Mouse (Mus musculus) MEL (cell line): ENCODE results near the gene Cdk14. TPM values are rescaled to one million over a fixed set of nuclear protein-coding genes. Genes with fewer than 3 reads are reported as not detected.

Experiments
- DNase-seq: peaks from one replicate; pipeline ENCODE4 v3.0.0; 2011; ENCODE audit warnings: low read depth, low spot score
- H3K27ac ChIP-seq: 2 replicates; pipeline ENCODE4 v1.5.1; 2012; ENCODE audit warnings: low read depth, mild to moderate bottlenecking, control low read depth, low read length, moderate library complexity; ENCODE audit not compliant: control insufficient read depth
- H3K27me3 ChIP-seq, 2 experiments: fragments of 150-350 bp in 1 of 2; sonication (generic) in 1 of 2; 2 replicates each; pipeline ENCODE4 v1.6.1; 2012; ENCODE audit warnings: low read length in 2 of 2, mild to moderate bottlenecking in 2 of 2, improper control_type of control experiment in 1 of 2, moderate library complexity in 1 of 2; ENCODE audit not compliant: insufficient read depth in 2 of 2, control insufficient read depth in 1 of 2
- H3K36me3 ChIP-seq, 2 experiments: 2 replicates each; pipeline ENCODE4 v1.6.1; 2012 to 2014; ENCODE audit warnings: low read length in 2 of 2, improper control_type of control experiment in 1 of 2, inconsistent platforms in 1 of 2, mild to moderate bottlenecking in 1 of 2; ENCODE audit not compliant: insufficient read depth in 2 of 2, control insufficient read depth in 1 of 2
- H3K4me1 ChIP-seq, 2 experiments: fragments of 150-350 bp in 1 of 2; sonication (generic) in 1 of 2; 2 replicates each; pipeline ENCODE4 v1.6.1; 2012; ENCODE audit warnings: low read length in 2 of 2, improper control_type of control experiment in 1 of 2, mild to moderate bottlenecking in 1 of 2; ENCODE audit not compliant: insufficient read depth in 2 of 2, control insufficient read depth in 1 of 2
- H3K4me3 ChIP-seq, 2 experiments: fragments of 150-350 bp in 1 of 2; sonication (generic) in 1 of 2; 2 replicates each; pipeline ENCODE4 v1.5.1; 2012; ENCODE audit warnings: low read depth in 2 of 2, low read length in 2 of 2, mild to moderate bottlenecking in 2 of 2, moderate library complexity in 2 of 2, control low read depth in 1 of 2, improper control_type of control experiment in 1 of 2; ENCODE audit not compliant: control insufficient read depth in 1 of 2, insufficient read depth in 1 of 2
- H3K79me2 ChIP-seq: 2 replicates; pipeline ENCODE4 v1.6.1; 2012; ENCODE audit warnings: mild to moderate bottlenecking, low read length, moderate library complexity; ENCODE audit not compliant: control insufficient read depth, poor library complexity, insufficient read depth
- H3K9ac ChIP-seq: 2 replicates; pipeline ENCODE4 v1.6.1; 2012; ENCODE audit warnings: low read depth, mild to moderate bottlenecking, control low read depth, low read length, moderate library complexity; ENCODE audit not compliant: control insufficient read depth, poor library complexity, severe bottlenecking
- H3K9me3 ChIP-seq: fragments of 150-350 bp; sonication (generic); replicated peaks from 2 replicates; pipeline ENCODE4 v1.6.1; 2012; ENCODE audit warnings: mild to moderate bottlenecking, low read length, improper control_type of control experiment, moderate library complexity; ENCODE audit not compliant: insufficient read depth
- BHLHE40 ChIP-seq: IDR thresholded peaks from 2 replicates; pipeline ENCODE4 v1.6.1; 2012; ENCODE audit warnings: low read depth, mild to moderate bottlenecking, inconsistent platforms, low read length, improper control_type of control experiment, borderline replicate concordance
- E2F4 ChIP-seq: IDR thresholded peaks from 2 replicates; pipeline ENCODE4 v1.6.1; 2011; ENCODE audit warnings: low read depth, low read length, improper control_type of control experiment, borderline replicate concordance
- EP300 ChIP-seq, 2 experiments: IDR thresholded peaks; 2 replicates each; pipeline ENCODE4 v1.6.1; 2011; ENCODE audit warnings: improper control_type of control experiment in 2 of 2, low read length in 2 of 2, low read depth in 1 of 2, mild to moderate bottlenecking in 1 of 2
- GABPA ChIP-seq: IDR thresholded peaks from 2 replicates; pipeline ENCODE4 v1.6.1; 2012; ENCODE audit warnings: low read depth, mild to moderate bottlenecking, inconsistent platforms, low read length, improper control_type of control experiment, moderate library complexity
- GATA1 ChIP-seq: IDR thresholded peaks from 2 replicates; pipeline ENCODE4 v1.6.1; 2011; ENCODE audit warnings: low read depth, low read length, improper control_type of control experiment
- KAT2A ChIP-seq: conservative IDR thresholded peaks from 2 replicates; pipeline ENCODE4 v1.6.1; 2012; ENCODE audit warnings: low read depth, low read length, improper control_type of control experiment, inconsistent platforms
- MAFK ChIP-seq: IDR thresholded peaks from 2 replicates; pipeline ENCODE4 v1.6.1; 2011; ENCODE audit warnings: low read depth, mild to moderate bottlenecking, low read length, improper control_type of control experiment, borderline replicate concordance
- MAX ChIP-seq: IDR thresholded peaks from 2 replicates; pipeline ENCODE4 v1.6.1; 2011; ENCODE audit warnings: low read length, improper control_type of control experiment
- MAZ ChIP-seq: IDR thresholded peaks from 2 replicates; pipeline ENCODE4 v1.6.1; 2012; ENCODE audit warnings: low read depth, mild to moderate bottlenecking, inconsistent platforms, low read length, improper control_type of control experiment
- MXI1 ChIP-seq: IDR thresholded peaks from 2 replicates; pipeline ENCODE4 v1.6.1; 2011; ENCODE audit warnings: mild to moderate bottlenecking, low read depth, low read length, improper control_type of control experiment
- MYB ChIP-seq: IDR thresholded peaks from 2 replicates; pipeline ENCODE4 v1.6.1; 2011; ENCODE audit warnings: mild to moderate bottlenecking, low read depth, low read length, improper control_type of control experiment
- MYC ChIP-seq: IDR thresholded peaks from 2 replicates; pipeline ENCODE4 v1.6.1; 2011; ENCODE audit warnings: low read depth, mild to moderate bottlenecking, low read length, improper control_type of control experiment, moderate library complexity
- POLR2A ChIP-seq, 2 experiments: IDR thresholded peaks; 2 replicates each; pipeline ENCODE4 v1.6.1; 2011 to 2012; ENCODE audit warnings: low read length in 2 of 2, mild to moderate bottlenecking in 2 of 2, control low read depth in 1 of 2, improper control_type of control experiment in 1 of 2, low read depth in 1 of 2, moderate library complexity in 1 of 2; ENCODE audit not compliant: control insufficient read depth in 1 of 2, insufficient read depth in 1 of 2, poor library complexity in 1 of 2
- RAD21 ChIP-seq: IDR thresholded peaks from 2 replicates; pipeline ENCODE4 v1.6.1; 2011; ENCODE audit warnings: mild to moderate bottlenecking, low read depth, low read length, improper control_type of control experiment
- RCOR1 ChIP-seq: IDR thresholded peaks from 2 replicates; pipeline ENCODE4 v1.6.1; 2012; ENCODE audit warnings: low read depth, mild to moderate bottlenecking, inconsistent platforms, low read length, improper control_type of control experiment
- SIN3A ChIP-seq: IDR thresholded peaks from 2 replicates; pipeline ENCODE4 v1.6.1; 2012; ENCODE audit warnings: low read length, improper control_type of control experiment, inconsistent platforms
- TBP ChIP-seq: IDR thresholded peaks from 2 replicates; pipeline ENCODE4 v1.8.0; 2011; ENCODE audit warnings: low read depth, low read length, improper control_type of control experiment
- TCF12 ChIP-seq: IDR thresholded peaks from 2 replicates; pipeline ENCODE4 v1.6.1; 2014; ENCODE audit warnings: low read depth, mild to moderate bottlenecking, inconsistent platforms, low read length, improper control_type of control experiment, moderate library complexity
- USF1 ChIP-seq: IDR thresholded peaks from 2 replicates; pipeline ENCODE4 v1.6.1; 2014; ENCODE audit warnings: low read depth, mild to moderate bottlenecking, inconsistent platforms, low read length, improper control_type of control experiment, moderate library complexity
- USF2 ChIP-seq, 2 experiments: IDR thresholded peaks; 2 replicates each; pipeline ENCODE4 v1.6.1; 2011 to 2012; ENCODE audit warnings: improper control_type of control experiment in 2 of 2, low read length in 2 of 2, borderline replicate concordance in 1 of 2, inconsistent platforms in 1 of 2, low read depth in 1 of 2, mild to moderate bottlenecking in 1 of 2; ENCODE audit not compliant: insufficient read depth in 1 of 2
- ZC3H11A ChIP-seq: IDR thresholded peaks from 2 replicates; pipeline ENCODE4 v1.6.1; 2012; ENCODE audit warnings: low read depth, mild to moderate bottlenecking, inconsistent platforms, low read length, improper control_type of control experiment
- ZNF384 ChIP-seq: IDR thresholded peaks from 2 replicates; pipeline ENCODE4 v1.6.1; 2012; ENCODE audit warnings: low read depth, mild to moderate bottlenecking, inconsistent platforms, low read length, improper control_type of control experiment
- polyA plus RNA-seq, 2 experiments: library from polyadenylated mRNA; stranded (reverse) in 1 of 2; unstranded in 1 of 2; fragments of >175 nt in 1 of 2; fragments of >200 nt in 1 of 2; gene quantifications; 2 replicates each; pipeline versions ENCODE4 v1.2.1 to v1.2.4; 2012; ENCODE audit warnings: low replicate concordance in 2 of 2, low read depth in 1 of 2; ENCODE audit not compliant: insufficient read length in 2 of 2, insufficient read depth in 1 of 2, missing spikeins in 1 of 2
- total RNA-seq: library from RNA; depleted of rRNA; stranded (reverse); fragments of 300-350 nt; gene quantifications from 2 replicates; pipeline ENCODE4 v1.2.3, GENCODE M21; 2012

The Cdk14 gene
- total and polyA plus RNA-seq, 3 experiments, result not detected

GRCm38 (mm10) chr5:4803708-4804107 lies 616.4 kb downstream of the Cdk14 start:
- no peak for DNase-seq
- Histone ChIP-seq H3K9ac (no peak overlapping the region), H3K27me3 (no peaks in the 10 kb centered on the region)

GRCm38 (mm10) chr5:4801971-4802370 lies 618.1 kb downstream of the Cdk14 start:
- no peak overlapping the region for H3K27ac ChIP-seq
- no peaks in the 10 kb centered on the region for H3K36me3 ChIP-seq
- TF ChIP-seq POLR2A (IDR thresholded peaks at IDR 0.05; ENCODE audit: control insufficient read depth in 1 of 2, insufficient read depth in 1 of 2, low read depth in 1 of 2, low read length in 2 of 2, poor library complexity in 1 of 2) (no peak), TBP (no peak), E2F4 (no peak), MAX (no peak), RAD21 (no peak), RCOR1 (no peak), MXI1 (no peak), KAT2A (no peak), SIN3A (no peak)
- TF ChIP-seq, all 39 proteins: peak for 0
- H3K27me3 ChIP-seq, result no peaks in the 10 kb centered on the region
- H3K4me1 ChIP-seq, result no peaks in the 10 kb centered on the region
- H3K9ac ChIP-seq, result no peak overlapping the region
- no peak for DNase-seq
- H3K4me3 ChIP-seq, result no peak overlapping the region
- no peaks in the 10 kb centered on the region for H3K9me3 ChIP-seq
- no peaks in the 10 kb centered on the region for H3K79me2 ChIP-seq

More at GRCm38 (mm10) chr5:4803708-4804107, 616.4 kb downstream of the Cdk14 start:
- Histone ChIP-seq H3K4me1 (no peaks in the 10 kb centered on the region), H3K36me3 (no peaks in the 10 kb centered on the region), H3K9me3 (no peaks in the 10 kb centered on the region), H3K27ac (no peak overlapping the region), H3K79me2 (no peaks in the 10 kb centered on the region), H3K4me3 (no peak overlapping the region)
- no peak for TF ChIP-seq TBP
- TF ChIP-seq BHLHE40, result no peak
- no peak for TF ChIP-seq TCF12
- TF ChIP-seq MAFK, result no peak
- TF ChIP-seq MYB, result no peak
- no peak for TF ChIP-seq SIN3A
- no peak for TF ChIP-seq MXI1
- TF ChIP-seq ZNF384, result no peak
- TF ChIP-seq POLR2A (IDR thresholded peaks at IDR 0.05; ENCODE audit: control insufficient read depth in 1 of 2, insufficient read depth in 1 of 2, low read depth in 1 of 2, low read length in 2 of 2, poor library complexity in 1 of 2), result no peak
- no peak for TF ChIP-seq MYC
- no peak for TF ChIP-seq GABPA
- no peak for TF ChIP-seq USF1
- no peak for TF ChIP-seq GATA1
- TF ChIP-seq MAZ, result no peak
- TF ChIP-seq EP300 (IDR thresholded peaks at IDR 0.05; ENCODE audit: low read depth in 1 of 2, low read length in 2 of 2), result no peak
- TF ChIP-seq USF2 (IDR thresholded peaks at IDR 0.05; ENCODE audit: borderline replicate concordance in 1 of 2, insufficient read depth in 1 of 2, low read depth in 1 of 2, low read length in 2 of 2), result no peak
- TF ChIP-seq ZC3H11A, result no peak
